Mouse (Mus musculus): ENCODE measurements around the gene Spata33. TPM values are rescaled to one million over a fixed set of nuclear protein-coding genes. Genes with fewer than 3 reads are reported as not detected.
"Not testable (repeated sequence)": the region's sequence is repeated elsewhere in the genome, so short reads cannot be mapped to it uniquely, and the experiment has no call there.

Gene Spata33
- total and polyA plus RNA-seq, 3 experiments, result 1.2 to 1.4 TPM; not detected in 1

GRCm38 (mm10) chr8:123257114-123257513, 44.5 kb downstream of the Spata33 start:
- no peak for DNase-seq (ENCODE audit: low read depth, low spot score)
- H3K4me3 ChIP-seq (ENCODE audit: control insufficient read depth in 1 of 2, insufficient read depth in 1 of 2, low read depth in 2 of 2, low read length in 2 of 2), result no peak overlapping the region
- peaks cover 0 to 9% of the 10 kb centered on the region in 2 experiments; a peak in 2 of 4 replicates for H3K36me3 ChIP-seq (ENCODE audit: control insufficient read depth in 1 of 2, insufficient read depth in 2 of 2, low read length in 2 of 2)
- H3K27ac ChIP-seq (ENCODE audit: control insufficient read depth, low read depth, low read length), result no peak overlapping the region
- H3K27me3 ChIP-seq (ENCODE audit: control insufficient read depth in 1 of 2, insufficient read depth in 2 of 2, low read length in 2 of 2), result no peaks in the 10 kb centered on the region
- H3K9me3 ChIP-seq (replicated peaks; ENCODE audit: insufficient read depth, low read length), result no peaks in the 10 kb centered on the region
- no peak for TF ChIP-seq TBP (IDR thresholded peaks at IDR 0.05; ENCODE audit: low read depth, low read length)
- TF ChIP-seq ZC3H11A (IDR thresholded peaks at IDR 0.05; ENCODE audit: low read depth, low read length), result no peak
- no peak for TF ChIP-seq GATA1 (IDR thresholded peaks at IDR 0.05; ENCODE audit: low read depth, low read length)
- TF ChIP-seq CTCF (IDR thresholded peaks at IDR 0.05 in 2 of 3, conservative IDR thresholded peaks at IDR 0.05 in 1 of 3; ENCODE audit: control insufficient read depth in 1 of 3, insufficient read depth in 1 of 3, low read depth in 2 of 3, low read length in 3 of 3, poor library complexity in 1 of 3, severe bottlenecking in 1 of 3), result no peak
- no peak for TF ChIP-seq NELFE (IDR thresholded peaks at IDR 0.05; ENCODE audit: low read depth, low read length)
- TF ChIP-seq MYC (IDR thresholded peaks at IDR 0.05; ENCODE audit: low read depth, low read length), result no peak
- no peak for TF ChIP-seq ZMIZ1 (IDR thresholded peaks at IDR 0.05; ENCODE audit: low read depth, low read length)
- no peak for TF ChIP-seq RAD21 (IDR thresholded peaks at IDR 0.05; ENCODE audit: low read depth, low read length)
- no peak for TF ChIP-seq CHD1 (IDR thresholded peaks at IDR 0.05; ENCODE audit: low read depth, low read length)
- no peak for TF ChIP-seq MEF2A (IDR thresholded peaks at IDR 0.05; ENCODE audit: extremely low read depth, insufficient replicate concordance, low read depth, low read length, poor library complexity, severe bottlenecking)
- TF ChIP-seq POLR2AphosphoS2 (IDR thresholded peaks at IDR 0.05; ENCODE audit: low read length), result no peak
- TF ChIP-seq RCOR1 (IDR thresholded peaks at IDR 0.05; ENCODE audit: low read depth, low read length), result no peak
- H3K79me2 ChIP-seq (ENCODE audit: control insufficient read depth, insufficient read depth, low read length, poor library complexity), result peaks cover 13% of the 10 kb centered on the region
- no peak overlapping the region for H3K9ac ChIP-seq (ENCODE audit: control insufficient read depth, low read depth, low read length, poor library complexity, severe bottlenecking)
- peaks cover 0 to 16% of the 10 kb centered on the region in 2 experiments; a peak in 2 of 4 replicates for H3K4me1 ChIP-seq (ENCODE audit: control insufficient read depth in 1 of 2, insufficient read depth in 2 of 2, low read length in 2 of 2)

- not testable (repeated sequence) for H3K9me3 ChIP-seq (replicated peaks; ENCODE audit: insufficient read depth, low read length); H3K9ac ChIP-seq (ENCODE audit: control insufficient read depth, low read depth, low read length, poor library complexity, severe bottlenecking); H3K27ac ChIP-seq (ENCODE audit: control insufficient read depth, low read depth, low read length); H3K4me3 ChIP-seq (ENCODE audit: control insufficient read depth in 1 of 2, insufficient read depth in 1 of 2, low read depth in 2 of 2, low read length in 2 of 2); DNase-seq (ENCODE audit: low read depth, low spot score); H3K36me3 ChIP-seq (ENCODE audit: control insufficient read depth in 1 of 2, insufficient read depth in 2 of 2, low read length in 2 of 2); H3K27me3 ChIP-seq (ENCODE audit: control insufficient read depth in 1 of 2, insufficient read depth in 2 of 2, low read length in 2 of 2)
- Histone ChIP-seq H3K79me2 (ENCODE audit: control insufficient read depth, insufficient read depth, low read length, poor library complexity) (peaks cover 13% of the 10 kb centered on the region), H3K4me1 (ENCODE audit: control insufficient read depth in 1 of 2, insufficient read depth in 2 of 2, low read length in 2 of 2) (peaks cover 0 to 15% of the 10 kb centered on the region in 2 experiments; a peak in 2 of 4 replicates)
- peak; percentile 50; the same call in 1 of the 2 replicates for TF ChIP-seq ZNF384 (IDR thresholded peaks at IDR 0.05; ENCODE audit: low read depth, low read length)
Observed at GRCm38 (mm10) chr8:123257593-123257992, 45.0 kb downstream of the Spata33 start.

GRCm38 (mm10) chr8:123267926-123268656, 55.5 kb downstream of the Spata33 start:
- no peak for TF ChIP-seq ZNF384 (IDR thresholded peaks at IDR 0.05; ENCODE audit: low read depth, low read length)
- no peak for TF ChIP-seq TAL1 (IDR thresholded peaks at IDR 0.05; ENCODE audit: low read length)
- peak in 1 of 2 experiments; percentile 12; a peak in 1 of 4 replicates for TF ChIP-seq POLR2A (IDR thresholded peaks at IDR 0.05; ENCODE audit: control insufficient read depth in 1 of 2, insufficient read depth in 1 of 2, low read depth in 1 of 2, low read length in 2 of 2, poor library complexity in 1 of 2)
- no peak for TF ChIP-seq SMC3 (IDR thresholded peaks at IDR 0.05; ENCODE audit: low read depth, low read length)
- H3K4me3 ChIP-seq (ENCODE audit: control insufficient read depth in 1 of 2, insufficient read depth in 1 of 2, low read depth in 2 of 2, low read length in 2 of 2), result no peak overlapping the region
- H3K9me3 ChIP-seq (replicated peaks; ENCODE audit: insufficient read depth, low read length), result no peaks in the 10 kb centered on the region
- H3K27me3 ChIP-seq (ENCODE audit: control insufficient read depth in 1 of 2, insufficient read depth in 2 of 2, low read length in 2 of 2), result no peaks in the 10 kb centered on the region
- no peak for DNase-seq (ENCODE audit: low read depth, low spot score)
- no peaks in the 10 kb centered on the region for H3K79me2 ChIP-seq (ENCODE audit: control insufficient read depth, insufficient read depth, low read length, poor library complexity)
- H3K9ac ChIP-seq (ENCODE audit: control insufficient read depth, low read depth, low read length, poor library complexity, severe bottlenecking), result no peak overlapping the region
- H3K4me1 ChIP-seq (ENCODE audit: control insufficient read depth in 1 of 2, insufficient read depth in 2 of 2, low read length in 2 of 2), result no peaks in the 10 kb centered on the region
- H3K27ac ChIP-seq (ENCODE audit: control insufficient read depth, low read depth, low read length), result no peak overlapping the region
- H3K36me3 ChIP-seq (ENCODE audit: control insufficient read depth in 1 of 2, insufficient read depth in 2 of 2, low read length in 2 of 2), result peaks cover 0 to 3% of the 10 kb centered on the region in 2 experiments; a peak in 2 of 4 replicates

Measured in MEL (cell line).